Mouse (Mus musculus): ENCODE data around the gene Cfap65.

Gene Cfap65

GRCm38 (mm10) chr1:74936221-74936830, 927 bp upstream of the Cfap65 start:
- no peak for DNase-seq (ENCODE audit: low spot score)

- no peak for DNase-seq (ENCODE audit: low spot score)
Observed at GRCm38 (mm10) chr1:74927621-74928296, 7.6 kb downstream of the Cfap65 start.

GRCm38 (mm10) chr1:74926721-74927120, 8.7 kb downstream of the Cfap65 start:
- DNase-seq (ENCODE audit: low spot score) = no peak

GRCm38 (mm10) chr1:74924464-74924863, 10.9 kb downstream of the Cfap65 start:
- no peak for DNase-seq (ENCODE audit: low spot score)

- no peak for DNase-seq (ENCODE audit: low spot score)
Observed at GRCm38 (mm10) chr1:74915706-74916105, 19.7 kb downstream of the Cfap65 start.

GRCm38 (mm10) chr1:74902191-74902590, 33.2 kb downstream of the Cfap65 start:
- no peak for DNase-seq (ENCODE audit: low spot score)

GRCm38 (mm10) chr1:74901686-74902085, 33.7 kb downstream of the Cfap65 start:
- DNase-seq (ENCODE audit: low spot score) = no peak

- DNase-seq (ENCODE audit: low spot score) = no peak
Observed at GRCm38 (mm10) chr1:74900341-74901285, 34.8 kb downstream of the Cfap65 start.

- DNase-seq (ENCODE audit: low spot score) = no peak
Observed at GRCm38 (mm10) chr1:74898656-74899431, 36.6 kb downstream of the Cfap65 start.

- DNase-seq (ENCODE audit: low spot score) = no peak
Observed at GRCm38 (mm10) chr1:74897976-74898375, 37.4 kb downstream of the Cfap65 start.

GRCm38 (mm10) chr1:74894966-74895365, 40.4 kb downstream of the Cfap65 start:
- DNase-seq (ENCODE audit: low spot score) = no peak

- no peak for DNase-seq (ENCODE audit: low spot score)
Observed at GRCm38 (mm10) chr1:74893134-74893855, 42.1 kb downstream of the Cfap65 start, which contains the start of gene Cryba2. Cryba2 (minus strand) TSS chr1:74893143.

- no peak for DNase-seq (ENCODE audit: low spot score)
Observed at GRCm38 (mm10) chr1:74892351-74893133, 42.9 kb downstream of the Cfap65 start.

- no peak for DNase-seq (ENCODE audit: low spot score)
Observed at GRCm38 (mm10) chr1:74891513-74891912, 43.9 kb downstream of the Cfap65 start.

GRCm38 (mm10) chr1:74885369-74886042, 49.9 kb downstream of the Cfap65 start, which contains the start of gene Fev:
Fev (minus strand) TSS chr1:74885419.
- no peak for DNase-seq (ENCODE audit: low spot score)

- DNase-seq (ENCODE audit: low spot score) = no peak
Observed at GRCm38 (mm10) chr1:74884196-74885141, 50.9 kb downstream of the Cfap65 start.

- DNase-seq (ENCODE audit: low spot score) = no peak
Observed at GRCm38 (mm10) chr1:74883441-74883840, 52.0 kb downstream of the Cfap65 start.

GRCm38 (mm10) chr1:74882828-74883227, 52.6 kb downstream of the Cfap65 start:
- DNase-seq (ENCODE audit: low spot score) = no peak

Data from urinary bladder, postnatal 10 days (tissue).